Mouse (Mus musculus): Measurements from ENCODE around the gene Mkrn2. TPM values are rescaled to one million over a fixed set of nuclear protein-coding genes. Genes with fewer than 3 reads are reported as not detected.

The Mkrn2 gene
- total and polyA plus RNA-seq, 3 experiments = 13.1 to 38.1 TPM; not detected in 1

DNA sequence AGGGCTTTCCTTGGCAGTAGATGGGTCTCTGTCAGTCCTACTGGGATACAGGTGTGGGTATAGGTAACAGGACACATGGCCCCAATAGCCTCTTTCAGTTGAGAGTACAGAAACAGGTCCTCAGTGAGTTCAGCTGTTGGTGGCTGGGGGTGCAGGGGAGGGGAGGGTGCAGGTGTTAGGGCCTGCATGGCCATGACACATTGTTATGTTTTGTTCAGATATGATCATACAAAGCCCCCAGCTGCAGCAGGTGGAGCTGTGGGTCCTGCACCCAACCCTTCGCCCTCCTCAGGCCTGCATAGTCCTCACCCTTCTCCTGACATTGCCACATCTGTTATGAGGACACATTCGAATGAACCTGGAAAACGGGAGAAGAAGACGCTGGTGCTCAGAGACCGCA, 8.6 kb downstream of the Mkrn2 start:
- H3K36me3 ChIP-seq (ENCODE audit: control insufficient read depth in 1 of 2, insufficient read depth in 2 of 2, low read length in 2 of 2) = peaks cover 0 to 11% of the 10 kb centered on the region in 2 experiments; a peak in 2 of 4 replicates
- H3K9ac ChIP-seq (ENCODE audit: control insufficient read depth, low read depth, low read length, poor library complexity, severe bottlenecking) = no peak overlapping the region
- TF ChIP-seq UBTF (IDR thresholded peaks at IDR 0.05; ENCODE audit: borderline replicate concordance, insufficient read depth, low read depth, low read length) (no peak), BHLHE40 (IDR thresholded peaks at IDR 0.05; ENCODE audit: borderline replicate concordance, low read depth, low read length) (no peak), TCF12 (IDR thresholded peaks at IDR 0.05; ENCODE audit: low read depth, low read length) (no peak), RCOR1 (IDR thresholded peaks at IDR 0.05; ENCODE audit: low read depth, low read length) (no peak)
- H3K4me3 ChIP-seq (ENCODE audit: control insufficient read depth in 1 of 2, insufficient read depth in 1 of 2, low read depth in 2 of 2, low read length in 2 of 2) = no peak overlapping the region
- H3K27ac ChIP-seq (ENCODE audit: control insufficient read depth, low read depth, low read length) = no peak overlapping the region
- no peak for DNase-seq (ENCODE audit: low read depth, low spot score)
- no peaks in the 10 kb centered on the region for H3K27me3 ChIP-seq (ENCODE audit: control insufficient read depth in 1 of 2, insufficient read depth in 2 of 2, low read length in 2 of 2)
- peaks cover 2% of the 10 kb centered on the region; the same call in 1 of the 2 replicates for H3K79me2 ChIP-seq (ENCODE audit: control insufficient read depth, insufficient read depth, low read length, poor library complexity)
- no peaks in the 10 kb centered on the region for H3K4me1 ChIP-seq (ENCODE audit: control insufficient read depth in 1 of 2, insufficient read depth in 2 of 2, low read length in 2 of 2)
- H3K9me3 ChIP-seq (replicated peaks; ENCODE audit: insufficient read depth, low read length) = no peaks in the 10 kb centered on the region

DNA sequence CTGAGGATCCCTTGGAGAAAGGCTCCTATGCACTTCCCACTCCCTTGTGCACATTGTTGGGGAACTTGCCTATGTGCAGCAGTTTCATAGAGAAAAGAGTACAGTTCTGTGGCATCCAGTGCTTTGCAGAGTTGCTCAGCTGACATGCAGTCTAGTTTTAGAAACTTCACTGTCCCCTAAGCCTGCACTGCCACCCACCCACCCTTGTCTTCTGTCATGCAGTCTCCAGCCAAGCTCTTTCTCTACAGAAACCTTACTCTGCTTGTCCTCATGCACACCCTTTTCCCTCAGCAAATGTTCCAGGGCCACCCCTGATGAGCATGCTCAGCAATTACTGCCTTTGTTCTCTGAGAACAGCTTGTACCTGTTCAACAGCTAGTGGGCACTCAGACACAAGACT, 12.1 kb downstream of the Mkrn2 start:
- no peak for DNase-seq (ENCODE audit: low read depth, low spot score)
- no peak overlapping the region for H3K9ac ChIP-seq (ENCODE audit: control insufficient read depth, low read depth, low read length, poor library complexity, severe bottlenecking)
- H3K4me1 ChIP-seq (ENCODE audit: control insufficient read depth in 1 of 2, insufficient read depth in 2 of 2, low read length in 2 of 2) = no peaks in the 10 kb centered on the region
- H3K79me2 ChIP-seq (ENCODE audit: control insufficient read depth, insufficient read depth, low read length, poor library complexity) = no peaks in the 10 kb centered on the region
- no peak overlapping the region for H3K27ac ChIP-seq (ENCODE audit: control insufficient read depth, low read depth, low read length)
- H3K36me3 ChIP-seq (ENCODE audit: control insufficient read depth in 1 of 2, insufficient read depth in 2 of 2, low read length in 2 of 2) = peaks cover 0 to 18% of the 10 kb centered on the region in 2 experiments; a peak in 2 of 4 replicates
- no peak overlapping the region for H3K4me3 ChIP-seq (ENCODE audit: control insufficient read depth in 1 of 2, insufficient read depth in 1 of 2, low read depth in 2 of 2, low read length in 2 of 2)
- TF ChIP-seq ZKSCAN1 (IDR thresholded peaks at IDR 0.05; ENCODE audit: low read depth, low read length) (no peak), GATA1 (IDR thresholded peaks at IDR 0.05; ENCODE audit: low read depth, low read length) (no peak)
- no peaks in the 10 kb centered on the region for H3K27me3 ChIP-seq (ENCODE audit: control insufficient read depth in 1 of 2, insufficient read depth in 2 of 2, low read length in 2 of 2)
- no peaks in the 10 kb centered on the region for H3K9me3 ChIP-seq (replicated peaks; ENCODE audit: insufficient read depth, low read length)

DNA sequence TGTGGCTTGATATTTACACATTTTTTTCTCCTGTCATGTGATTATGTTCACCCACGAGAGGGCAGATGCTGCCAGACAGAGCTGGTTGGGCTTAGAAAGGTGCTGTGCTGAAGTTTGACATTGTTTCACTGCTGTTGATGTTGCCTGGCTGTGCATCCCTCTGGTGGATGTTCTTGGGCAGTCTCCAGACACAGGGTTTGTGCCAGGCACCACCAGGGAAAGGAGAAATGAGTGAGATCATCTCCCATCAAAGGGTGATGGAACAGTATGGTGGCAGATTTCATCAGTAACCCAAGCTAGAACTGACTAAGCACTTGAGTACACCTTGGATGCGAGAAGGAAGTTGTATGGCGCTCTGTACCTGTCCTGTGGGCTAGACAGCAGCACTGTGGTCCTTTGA, 14.3 kb downstream of the Mkrn2 start:
- no peak overlapping the region for H3K9ac ChIP-seq (ENCODE audit: control insufficient read depth, low read depth, low read length, poor library complexity, severe bottlenecking)
- H3K27me3 ChIP-seq (ENCODE audit: control insufficient read depth in 1 of 2, insufficient read depth in 2 of 2, low read length in 2 of 2) = no peaks in the 10 kb centered on the region
- peaks cover 0 to 13% of the 10 kb centered on the region in 2 experiments; a peak in 2 of 4 replicates for H3K36me3 ChIP-seq (ENCODE audit: control insufficient read depth in 1 of 2, insufficient read depth in 2 of 2, low read length in 2 of 2)
- H3K4me3 ChIP-seq (ENCODE audit: control insufficient read depth in 1 of 2, insufficient read depth in 1 of 2, low read depth in 2 of 2, low read length in 2 of 2) = no peak overlapping the region
- no peaks in the 10 kb centered on the region for H3K4me1 ChIP-seq (ENCODE audit: control insufficient read depth in 1 of 2, insufficient read depth in 2 of 2, low read length in 2 of 2)
- no peaks in the 10 kb centered on the region for H3K9me3 ChIP-seq (replicated peaks; ENCODE audit: insufficient read depth, low read length)
- H3K27ac ChIP-seq (ENCODE audit: control insufficient read depth, low read depth, low read length) = no peak overlapping the region
- no peaks in the 10 kb centered on the region for H3K79me2 ChIP-seq (ENCODE audit: control insufficient read depth, insufficient read depth, low read length, poor library complexity)
- DNase-seq (ENCODE audit: low read depth, low spot score) = no peak
- TF ChIP-seq USF1 (IDR thresholded peaks at IDR 0.05; ENCODE audit: low read depth, low read length) (0 out of 2 replicates have a peak, but pooled peaks have one; percentile 7), MXI1 (IDR thresholded peaks at IDR 0.05; ENCODE audit: low read depth, low read length) (no peak)

DNA sequence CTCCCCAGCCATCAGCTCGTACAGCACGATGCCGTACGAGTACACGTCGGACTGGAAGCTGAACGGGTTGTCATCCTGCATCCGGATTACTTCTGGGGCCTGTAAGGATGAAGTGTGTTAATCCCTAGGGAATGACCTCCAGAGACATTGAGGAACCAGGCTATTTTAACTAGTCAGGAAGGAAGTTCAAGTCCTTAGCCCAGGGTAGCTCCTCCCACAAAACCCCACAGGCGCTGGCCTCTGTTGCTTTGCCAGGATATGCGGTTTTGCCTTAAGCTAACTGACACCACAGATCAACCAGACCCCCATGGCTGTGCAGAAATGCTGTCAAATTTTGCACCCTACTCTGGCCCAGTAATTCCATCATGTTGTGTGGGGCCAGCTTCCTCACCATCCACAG, 18.1 kb downstream of the Mkrn2 start:
- Histone ChIP-seq H3K4me1 (ENCODE audit: control insufficient read depth in 1 of 2, insufficient read depth in 2 of 2, low read length in 2 of 2) (no peaks in the 10 kb centered on the region), H3K27ac (ENCODE audit: control insufficient read depth, low read depth, low read length) (no peak overlapping the region), H3K9me3 (replicated peaks; ENCODE audit: insufficient read depth, low read length) (no peaks in the 10 kb centered on the region), H3K4me3 (ENCODE audit: control insufficient read depth in 1 of 2, insufficient read depth in 1 of 2, low read depth in 2 of 2, low read length in 2 of 2) (no peak overlapping the region), H3K79me2 (ENCODE audit: control insufficient read depth, insufficient read depth, low read length, poor library complexity) (no peaks in the 10 kb centered on the region), H3K9ac (ENCODE audit: control insufficient read depth, low read depth, low read length, poor library complexity, severe bottlenecking) (no peak overlapping the region), H3K27me3 (ENCODE audit: control insufficient read depth in 1 of 2, insufficient read depth in 2 of 2, low read length in 2 of 2) (no peaks in the 10 kb centered on the region), H3K36me3 (ENCODE audit: control insufficient read depth in 1 of 2, insufficient read depth in 2 of 2, low read length in 2 of 2) (peaks cover 0 to 19% of the 10 kb centered on the region in 2 experiments; a peak in 2 of 4 replicates)
- no peak for DNase-seq (ENCODE audit: low read depth, low spot score)
- TF ChIP-seq ELF1 (IDR thresholded peaks at IDR 0.05; ENCODE audit: low read depth, low read length) (no peak), TCF12 (IDR thresholded peaks at IDR 0.05; ENCODE audit: low read depth, low read length) (no peak), HCFC1 (IDR thresholded peaks at IDR 0.05; ENCODE audit: low read depth, low read length) (no peak), USF1 (IDR thresholded peaks at IDR 0.05; ENCODE audit: low read depth, low read length) (no peak), EP300 (IDR thresholded peaks at IDR 0.05; ENCODE audit: low read depth in 1 of 2, low read length in 2 of 2) (no peak), CHD2 (IDR thresholded peaks at IDR 0.05; ENCODE audit: low read length) (no peak), NRF1 (IDR thresholded peaks at IDR 0.05; ENCODE audit: insufficient read depth, low read depth, low read length, poor library complexity, severe bottlenecking) (no peak), MAZ (IDR thresholded peaks at IDR 0.05; ENCODE audit: low read depth, low read length) (no peak), RCOR1 (IDR thresholded peaks at IDR 0.05; ENCODE audit: low read depth, low read length) (no peak), SIN3A (IDR thresholded peaks at IDR 0.05; ENCODE audit: low read length) (no peak), MYC (IDR thresholded peaks at IDR 0.05; ENCODE audit: low read depth, low read length) (no peak), TAL1 (IDR thresholded peaks at IDR 0.05; ENCODE audit: low read length) (no peak), CTCF (IDR thresholded peaks at IDR 0.05 in 2 of 3, conservative IDR thresholded peaks at IDR 0.05 in 1 of 3; ENCODE audit: control insufficient read depth in 1 of 3, insufficient read depth in 1 of 3, low read depth in 2 of 3, low read length in 3 of 3, poor library complexity in 1 of 3, severe bottlenecking in 1 of 3) (no peak), POLR2A (IDR thresholded peaks at IDR 0.05; ENCODE audit: control insufficient read depth in 1 of 2, insufficient read depth in 1 of 2, low read depth in 1 of 2, low read length in 2 of 2, poor library complexity in 1 of 2) (no peak)

Data from MEL (cell line).